Mouse (Mus musculus): ENCODE results near the gene Hmgb1.
A peak's percentile ranks its signal among the peaks of the same experiment; 100 is the strongest.
"Not testable (repeated sequence)": the region's sequence is repeated elsewhere in the genome, so short reads cannot be mapped to it uniquely, and the experiment has no call there.

The Hmgb1 gene

DNA sequence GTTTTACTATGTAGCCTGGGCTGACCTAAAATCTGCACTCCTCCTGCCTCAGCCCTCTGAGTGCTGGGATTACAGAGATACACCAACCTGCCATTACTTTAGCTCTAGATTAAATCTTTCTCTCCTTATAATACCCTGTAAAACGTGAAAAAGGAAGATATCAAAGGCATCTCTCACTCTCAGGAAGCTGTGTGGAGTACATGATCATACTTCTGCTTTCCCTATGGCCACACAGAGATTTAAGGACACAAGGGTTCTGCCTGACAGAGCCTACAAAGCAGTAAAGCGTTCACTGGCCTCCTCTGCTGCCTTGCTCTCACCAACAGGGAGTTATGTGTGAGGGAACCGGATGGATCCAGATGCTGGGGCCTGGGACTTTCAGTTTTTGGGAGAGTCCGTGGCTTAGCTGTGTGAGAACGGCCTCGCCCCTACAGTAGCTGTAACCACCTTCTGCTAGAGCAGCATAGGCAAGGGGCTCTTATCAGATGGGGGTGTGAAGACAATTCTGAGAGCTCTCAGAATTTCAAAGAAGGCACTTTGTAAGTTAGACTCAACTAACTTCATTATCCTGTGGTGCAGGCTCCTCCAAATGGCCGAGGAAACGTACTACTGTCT lies 36.8 kb downstream of the Hmgb1 start:
- DNase-seq (ENCODE audit: low spot score): no peak

GRCm38 (mm10) chr5:149146691-149147090 lies 37.6 kb downstream of the Hmgb1 start:
- no peak for DNase-seq (ENCODE audit: low spot score)

- DNase-seq (ENCODE audit: low spot score): peak; percentile 17
These were observed 40.4 kb downstream of the Hmgb1 start for GRCm38 (mm10) chr5:149143766-149144375.

DNA sequence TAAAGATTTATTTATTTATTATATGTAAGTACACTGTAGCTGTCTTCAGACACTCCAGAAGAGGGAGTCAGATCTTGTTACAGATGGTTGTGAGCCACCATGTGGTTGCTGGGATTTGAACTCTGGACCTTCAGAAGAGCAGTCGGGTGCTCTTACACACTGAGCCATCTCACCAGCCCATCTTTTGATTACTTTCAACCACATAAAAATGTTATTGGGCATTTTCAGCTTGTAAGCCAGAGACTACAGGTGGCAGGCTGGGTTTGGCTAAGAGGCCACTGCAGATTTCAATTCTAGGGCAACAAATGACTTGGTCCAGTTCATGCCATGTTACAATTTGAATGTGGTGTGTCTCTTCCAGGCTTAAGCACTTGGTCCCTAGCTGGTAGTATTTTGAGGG lies 43.1 kb downstream of the Hmgb1 start:
- DNase-seq (ENCODE audit: low spot score): not testable (repeated sequence)

- DNase-seq (ENCODE audit: low spot score): no peak
These were observed 44.0 kb downstream of the Hmgb1 start for GRCm38 (mm10) chr5:149140336-149140735.

DNA sequence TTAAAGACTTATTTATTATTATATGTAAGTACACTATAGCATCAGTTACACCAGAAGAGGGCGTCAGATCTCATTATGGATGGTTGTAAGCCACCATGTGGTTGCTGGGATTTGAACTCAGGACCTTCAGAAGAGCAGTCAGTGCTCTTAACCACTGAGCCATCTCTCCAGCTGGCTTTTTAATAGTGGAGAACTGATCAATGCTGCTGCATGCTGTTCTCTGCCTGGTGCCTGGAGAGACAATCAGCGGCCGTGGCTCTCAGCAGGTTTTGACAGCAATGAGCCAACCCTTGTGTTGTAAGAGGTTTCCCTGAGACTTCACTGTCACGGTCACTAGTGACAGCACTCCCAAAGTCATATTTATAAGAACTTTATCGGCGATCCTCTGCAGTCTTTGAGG lies 46.2 kb downstream of the Hmgb1 start:
- not testable (repeated sequence) for DNase-seq (ENCODE audit: low spot score)

GRCm38 (mm10) chr5:149137447-149137846 lies 46.8 kb downstream of the Hmgb1 start:
- DNase-seq (ENCODE audit: low spot score): no peak

- DNase-seq (ENCODE audit: low spot score): no peak
These were observed 47.3 kb downstream of the Hmgb1 start for GRCm38 (mm10) chr5:149136933-149137365.

DNA sequence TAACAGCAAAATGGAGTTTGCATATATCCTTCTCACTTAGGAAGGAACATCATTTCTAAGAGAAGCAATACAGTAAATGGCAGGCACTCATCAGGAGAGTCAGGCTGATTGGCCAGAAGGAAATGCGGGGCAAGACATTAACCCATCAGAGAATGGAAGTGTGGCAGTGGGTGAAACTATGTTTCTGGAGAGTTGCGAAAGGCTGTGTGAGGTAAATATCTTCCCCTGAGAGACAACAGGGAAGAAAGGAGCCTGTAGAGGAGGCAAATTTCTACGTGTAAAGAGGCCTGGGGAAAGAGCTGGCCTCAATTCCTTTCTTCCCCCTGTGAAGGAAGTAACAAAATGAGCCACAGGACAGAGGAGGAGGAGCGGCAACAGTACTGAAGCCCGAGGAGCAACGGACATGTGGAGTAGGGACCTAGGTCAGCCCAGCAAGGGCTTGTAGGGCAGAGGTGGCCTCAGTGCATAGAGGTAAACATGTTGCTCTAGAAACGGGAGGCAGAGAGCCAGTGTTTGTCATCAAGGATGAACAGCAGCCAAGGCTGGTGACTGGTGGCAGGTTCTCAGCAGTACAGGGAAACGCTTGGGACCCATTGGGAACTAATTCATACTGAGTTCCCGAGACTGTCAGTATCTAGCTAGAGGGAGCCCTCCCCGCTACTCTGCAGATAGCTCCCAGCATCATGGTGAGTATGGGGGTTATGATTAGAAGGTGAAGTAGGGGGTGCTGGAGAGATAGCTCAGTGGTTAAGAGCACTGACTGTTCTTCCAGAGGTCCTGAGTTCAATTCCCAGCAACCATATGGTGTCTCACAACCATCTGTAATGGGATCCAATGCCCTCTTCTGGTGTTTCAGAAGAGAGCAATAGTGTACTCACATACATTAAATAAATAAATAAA lies 48.6 kb downstream of the Hmgb1 start:
- DNase-seq (ENCODE audit: low spot score): no peak

- no peak for DNase-seq (ENCODE audit: low spot score)
These were observed 49.4 kb downstream of the Hmgb1 start for GRCm38 (mm10) chr5:149134751-149135454.

GRCm38 (mm10) chr5:149128473-149128872 lies 55.8 kb downstream of the Hmgb1 start:
- DNase-seq (ENCODE audit: low spot score): no peak

DNA sequence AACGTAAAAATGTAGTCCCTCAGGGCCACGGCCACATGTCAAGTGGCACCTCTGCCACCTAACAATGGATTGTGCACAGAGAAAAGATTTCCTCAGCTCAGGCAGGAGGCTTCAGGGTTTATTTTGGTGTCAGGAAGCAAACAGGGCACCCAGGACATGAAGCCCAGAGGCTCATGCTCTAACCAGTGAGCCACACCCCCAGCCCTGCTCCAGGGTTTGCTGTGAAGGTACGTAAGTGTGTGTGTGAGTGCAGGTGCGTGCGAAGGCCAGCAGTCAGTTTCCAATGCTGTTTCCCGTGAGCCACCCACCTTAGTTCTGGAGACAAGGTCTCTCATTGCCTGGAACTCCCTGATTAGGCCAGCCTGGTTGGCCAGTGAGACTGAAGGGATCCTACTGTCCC lies 60.5 kb downstream of the Hmgb1 start:
- no peak for DNase-seq (ENCODE audit: low spot score)

- no peak for DNase-seq (ENCODE audit: low spot score)
These were observed 64.9 kb downstream of the Hmgb1 start for GRCm38 (mm10) chr5:149119341-149119881.

DNA sequence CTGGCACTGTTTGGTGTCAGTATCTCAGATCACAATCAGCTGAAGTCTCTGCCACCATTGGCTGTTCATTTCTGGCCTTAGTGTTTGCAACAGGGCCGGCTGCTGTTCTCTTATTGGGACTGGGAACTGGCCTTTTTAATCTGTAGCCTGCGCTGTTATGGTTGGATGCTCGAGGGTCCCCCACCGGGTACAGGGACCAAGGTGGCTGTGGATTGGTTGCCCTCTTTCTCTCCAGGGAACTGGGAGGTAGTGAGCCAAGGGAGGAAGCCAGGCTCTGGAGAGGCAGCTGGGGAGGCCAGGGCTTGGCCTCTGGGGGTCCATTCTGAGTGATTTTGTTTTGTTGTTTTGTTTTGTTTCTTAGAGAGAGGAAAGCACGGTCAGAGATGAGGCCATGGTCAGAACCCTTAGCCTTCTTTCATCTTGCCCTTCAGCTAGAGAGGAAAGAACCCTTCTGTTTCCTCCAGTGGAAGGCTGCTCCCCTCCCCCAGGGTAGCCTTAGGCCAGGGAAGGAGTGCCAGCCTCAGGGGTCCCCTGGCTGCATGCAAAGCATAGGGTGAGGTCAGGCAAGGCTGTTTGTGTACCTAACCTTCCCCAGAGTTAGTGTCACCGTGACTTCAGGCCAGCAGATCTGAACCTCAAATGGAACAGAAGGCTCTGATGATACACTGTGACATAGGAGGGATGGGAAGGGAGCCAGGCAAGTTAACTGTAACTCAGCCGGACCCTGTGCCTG lies 66.3 kb downstream of the Hmgb1 start:
- no peak for DNase-seq (ENCODE audit: low spot score)

DNA sequence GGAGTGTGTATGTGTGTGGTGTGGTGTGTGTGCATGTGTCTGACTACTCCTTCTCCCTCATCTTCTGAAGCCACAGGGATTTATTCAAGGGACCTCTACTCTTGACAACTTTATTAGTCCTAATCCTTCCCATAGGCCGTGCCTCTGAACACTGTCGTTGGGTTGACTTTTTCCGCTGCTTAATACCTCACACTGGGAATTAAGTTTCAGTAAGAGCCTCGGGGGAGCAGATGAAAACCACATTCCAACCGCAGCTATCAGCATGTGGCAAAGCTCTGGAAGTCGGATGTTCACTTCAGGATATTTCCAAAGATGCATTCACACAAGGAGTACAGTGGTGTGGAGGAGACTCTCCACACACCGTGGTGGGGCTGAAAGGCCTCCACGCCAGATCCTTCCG lies 69.7 kb downstream of the Hmgb1 start:
- DNase-seq (ENCODE audit: low spot score): no peak

DNA sequence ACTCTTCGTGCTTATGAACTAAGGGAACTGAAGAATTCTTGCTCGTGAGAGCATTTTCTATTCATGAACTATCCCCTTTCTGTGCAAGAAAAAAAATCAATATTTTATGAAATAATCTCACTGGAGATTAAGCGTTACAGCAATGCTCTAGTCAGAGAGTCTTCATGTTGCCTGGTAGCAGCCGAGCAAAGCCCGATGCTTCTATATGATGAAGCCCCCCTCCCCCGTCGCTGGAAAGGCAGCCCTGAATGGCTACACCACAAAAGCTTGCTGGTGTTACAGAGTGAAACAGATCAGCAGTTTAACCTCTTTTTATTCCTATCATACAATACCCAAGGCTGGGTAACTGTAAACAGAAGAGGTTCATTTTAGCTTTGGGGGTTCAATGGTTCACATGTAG lies 70.3 kb downstream of the Hmgb1 start:
- no peak for DNase-seq (ENCODE audit: low spot score)

DNA sequence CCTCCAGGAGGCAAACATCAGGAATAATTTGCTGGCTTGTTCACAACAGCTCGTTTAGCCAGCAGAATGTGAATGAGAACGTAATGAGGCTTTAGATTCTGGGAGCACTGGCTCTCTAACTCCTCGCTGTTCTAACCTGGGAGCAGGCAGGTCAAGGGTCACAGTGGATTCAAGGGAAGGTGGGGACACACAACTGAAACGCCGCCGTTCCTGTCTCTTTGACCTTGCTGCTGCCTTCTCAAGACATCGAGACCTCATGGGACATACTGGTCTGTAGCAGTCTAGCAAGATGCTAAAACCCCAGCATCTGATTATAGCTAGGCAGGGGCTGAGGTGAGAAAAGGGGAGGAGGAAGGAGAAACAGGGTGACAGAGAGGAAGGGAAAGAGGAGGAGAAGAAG lies 70.8 kb downstream of the Hmgb1 start:
- DNase-seq (ENCODE audit: low spot score): no peak

GRCm38 (mm10) chr5:149112559-149112958 lies 71.7 kb downstream of the Hmgb1 start:
- no peak for DNase-seq (ENCODE audit: low spot score)

DNA sequence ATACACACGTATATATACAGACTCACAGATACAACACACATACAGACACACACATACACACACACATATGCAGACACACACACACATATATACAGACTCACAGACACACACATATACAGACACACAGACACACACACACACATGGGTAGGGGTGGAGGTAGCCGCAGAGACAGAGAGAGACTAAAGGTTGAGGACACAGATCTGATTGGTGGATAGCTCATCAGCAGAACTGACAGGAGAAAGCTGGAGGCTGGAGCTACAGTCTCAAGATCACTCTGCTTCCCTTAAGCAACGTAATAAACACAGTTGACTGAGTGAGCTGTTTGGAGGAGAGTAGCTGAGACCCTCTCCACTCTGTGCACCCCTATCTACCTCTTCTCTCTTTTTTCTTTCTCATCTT lies 75.1 kb downstream of the Hmgb1 start:
- DNase-seq (ENCODE audit: low spot score): no peak

- DNase-seq (ENCODE audit: low spot score): no peak
These were observed 76.1 kb downstream of the Hmgb1 start for GRCm38 (mm10) chr5:149108178-149108577.

GRCm38 (mm10) chr5:149107566-149107965 lies 76.7 kb downstream of the Hmgb1 start:
- no peak for DNase-seq (ENCODE audit: low spot score)
